Mouse (Mus musculus) CH12.LX (cell line): ENCODE measurements around the gene Oma1.

Experiments used
- CTCF ChIP-seq, 2 experiments: IDR thresholded peaks in 1 of 2; conservative IDR thresholded peaks in 1 of 2; 2 replicates each; pipeline ENCODE4 v1.5.1; 2011 to 2012; ENCODE audit warnings: low read depth in 2 of 2, low read length in 2 of 2, improper control_type of control experiment in 1 of 2, inconsistent platforms in 1 of 2, mild to moderate bottlenecking in 1 of 2, moderate library complexity in 1 of 2
- HCFC1 ChIP-seq: IDR thresholded peaks from 2 replicates; pipeline ENCODE4 v1.6.1; 2012; ENCODE audit warnings: low read depth, mild to moderate bottlenecking, inconsistent platforms, low read length, improper control_type of control experiment
- MAFK ChIP-seq: IDR thresholded peaks from 2 replicates; pipeline ENCODE4 v1.6.1; 2011; ENCODE audit warnings: low read length, improper control_type of control experiment; ENCODE audit not compliant: insufficient replicate concordance
- MAZ ChIP-seq: IDR thresholded peaks from 2 replicates; pipeline ENCODE4 v1.6.1; 2012; ENCODE audit warnings: low read depth, mild to moderate bottlenecking, inconsistent platforms, low read length, improper control_type of control experiment, moderate library complexity
- MYC ChIP-seq: IDR thresholded peaks from 2 replicates; pipeline ENCODE4 v1.6.1; 2011; ENCODE audit warnings: low read depth, mild to moderate bottlenecking, improper control_type of control experiment, low read length
- NRF1 ChIP-seq: IDR thresholded peaks from 2 replicates; pipeline ENCODE4 v1.6.1; 2014; ENCODE audit warnings: low read depth, mild to moderate bottlenecking, inconsistent platforms, low read length, improper control_type of control experiment, moderate library complexity
- POLR2A ChIP-seq: IDR thresholded peaks from 2 replicates; pipeline ENCODE4 v1.6.1; 2011; ENCODE audit warnings: low read depth, mild to moderate bottlenecking, improper control_type of control experiment, low read length
- POLR2AphosphoS2 ChIP-seq: IDR thresholded peaks from 2 replicates; pipeline ENCODE4 v1.6.1; 2011; ENCODE audit warnings: low read depth, low read length, improper control_type of control experiment
- RAD21 ChIP-seq: IDR thresholded peaks from 2 replicates; pipeline ENCODE4 v1.6.1; 2011; ENCODE audit warnings: low read depth, mild to moderate bottlenecking, low read length, improper control_type of control experiment, moderate library complexity
- USF1 ChIP-seq: IDR thresholded peaks from 2 replicates; pipeline ENCODE4 v1.6.1; 2014; ENCODE audit warnings: low read depth, mild to moderate bottlenecking, inconsistent platforms, low read length, improper control_type of control experiment

DNA sequence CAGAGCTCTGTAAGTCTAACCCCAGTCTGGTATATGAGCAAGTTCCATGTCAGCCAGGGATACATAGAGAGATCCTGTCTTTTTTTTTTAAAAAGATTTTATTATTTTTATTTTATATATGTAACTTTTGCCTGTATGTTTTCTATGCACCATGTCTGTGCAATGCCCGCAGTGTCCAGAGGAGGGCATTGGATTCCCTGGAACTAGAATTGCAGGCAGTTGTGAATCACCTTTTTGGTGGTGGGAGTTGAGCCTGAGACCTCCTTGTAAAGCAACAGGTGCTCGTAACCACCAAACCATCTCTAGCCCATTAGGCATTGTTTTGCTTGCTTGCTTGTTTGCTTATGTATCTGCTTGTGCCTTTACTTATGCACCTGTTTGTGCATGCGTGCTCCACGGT is 35.6 kb downstream of the Oma1 start:
- TF ChIP-seq POLR2A: no peak
- peak in 1 of 2 experiments; percentile 48; a peak in 3 of 4 replicates for TF ChIP-seq CTCF (conservative IDR thresholded peaks at IDR 0.05 in 1 of 2, IDR thresholded peaks at IDR 0.05 in 1 of 2; ENCODE audit: low read depth in 2 of 2, low read length in 2 of 2)
- TF ChIP-seq RAD21: peak; percentile 38
- TF ChIP-seq POLR2AphosphoS2: no peak
- no peak for TF ChIP-seq HCFC1
- no peak for TF ChIP-seq MAZ
- TF ChIP-seq MYC: no peak
- TF ChIP-seq MAFK: no peak
- TF ChIP-seq NRF1: no peak
- TF ChIP-seq USF1: no peak
